Mouse (Mus musculus) midbrain, embryonic 16.5 days (tissue): Measurements from ENCODE around the gene Ldb2. TPM values are rescaled to one million over a fixed set of nuclear protein-coding genes. Genes with fewer than 3 reads are reported as not detected.

Experiments
- ATAC-seq: fragments of 200-750 bp; cut with Nextera tagmentation; 2 replicates; pipeline ENCODE4 v1.8.0; 2017; ENCODE audit warnings: moderate TSS enrichment
- H3K27ac ChIP-seq: fragments of 300-500 bp; sonication (generic); 2 replicates; pipeline ENCODE4 v1.5.1; 2014; ENCODE audit warnings: mild to moderate bottlenecking, low read length, mixed read lengths
- H3K27me3 ChIP-seq: fragments of 300-500 bp; sonication (generic); 2 replicates; pipeline ENCODE4 v1.6.1; 2014; ENCODE audit warnings: low read depth, low read length, mixed read lengths; ENCODE audit not compliant: control insufficient read depth, insufficient read depth
- H3K36me3 ChIP-seq: fragments of 300-500 bp; sonication (generic); 2 replicates; pipeline ENCODE4 v1.6.1; 2014; ENCODE audit warnings: mild to moderate bottlenecking, low read length, moderate library complexity, mixed read lengths; ENCODE audit not compliant: control insufficient read depth, insufficient read depth
- H3K4me1 ChIP-seq: fragments of 300-500 bp; sonication (generic); 2 replicates; pipeline ENCODE4 v1.6.1; 2014; ENCODE audit warnings: mild to moderate bottlenecking, low read length, mixed read lengths; ENCODE audit not compliant: control insufficient read depth, insufficient read depth
- H3K4me2 ChIP-seq: fragments of 300-500 bp; sonication (generic); 2 replicates; pipeline ENCODE4 v1.6.1; 2014; ENCODE audit warnings: mild to moderate bottlenecking, low read length, mixed read lengths
- H3K4me3 ChIP-seq: fragments of 300-500 bp; sonication (generic); 2 replicates; pipeline ENCODE4 v1.5.1; 2014; ENCODE audit warnings: low read depth, mild to moderate bottlenecking, low read length, moderate library complexity, mixed read lengths
- H3K9ac ChIP-seq: fragments of 300-500 bp; sonication (generic); 2 replicates; pipeline ENCODE4 v1.6.1; 2014; ENCODE audit warnings: low read depth, low read length, mixed read lengths
- H3K9me3 ChIP-seq: fragments of 300-500 bp; sonication (generic); replicated peaks from 2 replicates; pipeline ENCODE4 v1.6.1; 2014; ENCODE audit warnings: mild to moderate bottlenecking, low read length, mixed read lengths; ENCODE audit not compliant: control insufficient read depth, poor library complexity, severe bottlenecking
- WGBS: fragments of 180-500 bp; shearing (Covaris S2); extraction: QIAGEN DNeasy Blood & Tissue Kit; methylation state at CpG from one replicate; pipeline ENCODE4 v1.1.7; 2014; 5-methylcytosine and 5-hydroxymethylcytosine counted together
- polyA plus RNA-seq: library from polyadenylated mRNA; unstranded; fragments of >200 nt; fragmentation: Nextera tagmentation; extraction: Ambion mirVana; gene quantifications from 2 replicates; pipeline ENCODE4 v1.2.1, GENCODE M21; 2015

Ldb2 gene
- polyA plus RNA-seq, 1 experiment from 2014 or later = 89.2 TPM

GRCm38 (mm10) chr5:44483426-44484106, 315.9 kb downstream of the Ldb2 start:
- Histone ChIP-seq H3K9ac (no peak overlapping the region), H3K9me3 (no peaks in the 10 kb centered on the region), H3K36me3 (no peaks in the 10 kb centered on the region), H3K27me3 (no peaks in the 10 kb centered on the region), H3K4me2 (no peak overlapping the region), H3K4me3 (no peak overlapping the region), H3K4me1 (no peaks in the 10 kb centered on the region; the same call in 1 of the 2 replicates), H3K27ac (no peak overlapping the region)
- 62% methylated on average over 11 of the region's 11 CpGs for WGBS
- peak; percentile 92 for ATAC-seq

DNA sequence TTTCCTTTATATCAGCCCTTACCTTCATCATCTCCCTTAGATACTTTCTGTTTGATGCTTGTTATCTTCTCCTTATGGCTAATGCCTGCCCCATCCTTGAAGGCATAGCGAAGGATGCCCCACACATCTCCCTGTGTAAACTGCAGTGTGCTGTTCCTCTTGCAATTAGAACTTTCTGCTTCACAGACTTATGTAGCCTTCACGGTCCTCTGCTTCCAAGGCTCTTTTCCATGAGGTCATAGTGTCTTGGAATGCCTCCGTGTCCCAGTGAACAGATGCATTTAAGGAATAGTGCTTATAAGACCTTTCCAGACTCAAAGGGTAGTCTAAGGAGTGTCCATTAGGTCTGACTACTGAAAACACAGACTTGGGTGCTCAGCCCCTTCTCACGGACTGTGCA, 318.1 kb downstream of the Ldb2 start:
- H3K36me3 ChIP-seq = no peaks in the 10 kb centered on the region
- H3K9ac ChIP-seq = no peak overlapping the region
- H3K4me1 ChIP-seq = no peaks in the 10 kb centered on the region; the same call in 1 of the 2 replicates
- H3K27me3 ChIP-seq = no peaks in the 10 kb centered on the region
- no peak for ATAC-seq
- 82% methylated on average over 4 of the region's 4 CpGs for WGBS
- no peak overlapping the region for H3K27ac ChIP-seq
- H3K9me3 ChIP-seq = no peaks in the 10 kb centered on the region
- no peak overlapping the region for H3K4me3 ChIP-seq
- no peak overlapping the region for H3K4me2 ChIP-seq

DNA sequence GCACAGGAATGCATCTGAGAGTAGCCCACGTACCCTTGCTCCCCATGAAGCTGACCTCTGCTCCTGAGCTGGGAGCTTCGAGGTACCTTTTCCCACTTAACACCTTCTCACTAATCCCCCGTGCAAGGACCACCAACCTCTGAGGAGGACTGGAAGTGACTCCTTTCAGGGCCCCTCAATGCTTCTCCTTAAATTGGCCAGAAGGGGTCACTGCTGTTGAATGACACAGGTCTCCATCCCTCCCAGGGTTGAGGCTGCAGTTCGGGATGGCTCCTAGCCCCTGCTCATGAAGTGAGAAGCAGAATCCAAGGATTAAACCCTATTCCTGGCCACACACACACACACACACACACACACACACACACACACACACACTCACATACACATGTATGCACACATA, 323.1 kb downstream of the Ldb2 start:
- Histone ChIP-seq H3K9me3 (no peaks in the 10 kb centered on the region), H3K27ac (no peak overlapping the region), H3K9ac (no peak overlapping the region), H3K4me2 (no peak overlapping the region), H3K4me3 (no peak overlapping the region), H3K27me3 (no peaks in the 10 kb centered on the region), H3K36me3 (no peaks in the 10 kb centered on the region), H3K4me1 (no peaks in the 10 kb centered on the region)
- no peak for ATAC-seq
- WGBS = 20% methylated on average over 4 of the region's 4 CpGs

GRCm38 (mm10) chr5:44475543-44475942, 323.9 kb downstream of the Ldb2 start:
- Histone ChIP-seq H3K4me3 (no peak overlapping the region), H3K9me3 (no peaks in the 10 kb centered on the region), H3K27me3 (no peaks in the 10 kb centered on the region), H3K9ac (no peak overlapping the region), H3K4me2 (no peak overlapping the region), H3K4me1 (no peaks in the 10 kb centered on the region), H3K27ac (no peak overlapping the region), H3K36me3 (no peaks in the 10 kb centered on the region)
- ATAC-seq = no peak
- 91% methylated on average over 1 of the region's 1 CpGs for WGBS

DNA sequence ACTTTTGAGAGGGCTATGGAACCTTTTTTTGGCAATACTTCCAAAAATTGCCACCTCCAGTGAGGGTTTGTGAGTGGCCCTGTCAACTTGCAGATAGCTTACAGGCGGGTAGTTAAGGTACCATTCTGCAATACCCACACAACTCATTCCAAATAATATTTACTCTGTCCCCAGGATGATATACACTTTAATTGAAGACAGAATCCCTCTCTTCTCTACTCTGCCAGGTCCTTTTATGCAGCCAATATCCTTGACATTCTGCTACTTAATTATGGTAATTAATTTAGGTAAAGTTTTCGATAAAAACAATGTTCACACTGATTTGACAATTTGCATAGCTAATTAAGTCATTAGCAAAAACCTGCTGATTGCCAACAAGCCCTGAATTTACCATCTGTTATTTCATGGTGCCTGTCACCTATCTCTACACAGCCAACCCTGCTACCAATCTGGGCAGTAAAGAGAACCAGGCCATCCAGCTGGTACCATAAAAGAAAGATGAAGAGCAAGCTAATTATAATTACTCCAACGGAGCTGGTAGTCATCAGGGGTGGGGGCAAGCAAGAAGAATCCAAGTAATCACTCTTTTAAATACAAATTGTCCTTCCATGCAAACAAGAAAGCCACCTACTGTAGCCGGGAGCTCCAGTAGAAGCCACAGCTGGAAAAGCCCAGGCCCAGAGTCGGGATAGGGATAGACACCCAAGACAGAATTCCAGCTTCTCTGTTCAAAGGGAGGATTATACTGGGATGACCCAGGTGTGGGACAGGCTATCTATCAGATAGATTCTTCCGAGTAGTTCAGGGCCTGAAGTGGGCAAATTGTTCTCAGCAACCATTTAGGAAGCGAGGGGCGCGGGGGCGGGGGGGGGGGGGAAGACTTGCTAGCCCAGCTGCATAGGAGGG, 325.4 kb downstream of the Ldb2 start:
- Histone ChIP-seq H3K27me3 (no peaks in the 10 kb centered on the region), H3K36me3 (no peaks in the 10 kb centered on the region), H3K27ac (peak overlapping the region; percentile 37; the same call in 1 of the 2 replicates), H3K4me1 (no peaks in the 10 kb centered on the region), H3K4me3 (no peak overlapping the region), H3K9me3 (no peaks in the 10 kb centered on the region), H3K4me2 (no peak overlapping the region), H3K9ac (no peak overlapping the region)
- peak; percentile 40; the same call in 1 of the 2 replicates for ATAC-seq
- WGBS = 71% methylated on average over 9 of the region's 10 CpGs

GRCm38 (mm10) chr5:44465238-44465637, 334.2 kb downstream of the Ldb2 start:
- Histone ChIP-seq H3K9me3 (no peaks in the 10 kb centered on the region), H3K4me3 (no peak overlapping the region), H3K27me3 (no peaks in the 10 kb centered on the region), H3K4me2 (no peak overlapping the region), H3K4me1 (no peaks in the 10 kb centered on the region; the same call in 1 of the 2 replicates), H3K27ac (no peak overlapping the region), H3K36me3 (no peaks in the 10 kb centered on the region), H3K9ac (no peak overlapping the region)
- 92% methylated on average over 4 of the region's 4 CpGs for WGBS
- ATAC-seq = no peak
